Mouse (Mus musculus) left cerebral cortex, adult 18-20 months (tissue): Measurements from ENCODE around the gene Rnpep. TPM values are rescaled to one million over a fixed set of nuclear protein-coding genes. Genes with fewer than 3 reads are reported as not detected.

ENCODE experiments used
- DNase-seq, 2 experiments: peaks; one replicate each; pipeline ENCODE4 v3.0.0; 2021 to 2022; ENCODE audit warnings: low spot score in 2 of 2, mixed read lengths in 1 of 2
- long read RNA-seq, 2 experiments: library from polyadenylated mRNA; stranded (forward); transcript quantifications; one replicate each; pipeline ENCODE4 v2.0.0; 2021
- total RNA-seq, 2 experiments: library from RNA; stranded (reverse); gene quantifications; 2 replicates each; pipeline ENCODE4 v1.2.3; 2021

Rnpep gene
- 10 to 100 TPM; 46.9 to 54.7 TPM for total RNA-seq
- long read RNA-seq, experiment 1, transcript Rnpep-202 (11 exons, 2,288 nt): major isoform, 52 of 67 reads
- long read RNA-seq, experiment 1, partial matches to known transcripts: 6 of 67 reads
- long read RNA-seq, experiment 1, other reads (novel, unspliced or antisense): 6 of 67 reads
- long read RNA-seq, experiment 2, transcript Rnpep-202 (11 exons, 2,288 nt): major isoform, 36 of 45 reads
- long read RNA-seq, experiment 2, partial matches to known transcripts: 7 of 45 reads
- long read RNA-seq, experiment 2, other reads (novel, unspliced or antisense): 1 of 45 reads

- DNase-seq: peak; percentile 56 to 79
Observed at GRCm38 (mm10) chr1:135283826-135284291, at the start of gene Rnpep. Gene Rnpep (minus strand): TSS chr1:135284084.

- DNase-seq: no peak
Observed at GRCm38 (mm10) chr1:135330578-135330977, 46.7 kb upstream of the Rnpep start.

- DNase-seq: peak in 1 of 2 experiments; percentile 10
Observed at GRCm38 (mm10) chr1:135328368-135328767, 44.5 kb upstream of the Rnpep start.

GRCm38 (mm10) chr1:135325934-135326333 lies 42.0 kb upstream of the Rnpep start:
- no peak for DNase-seq

GRCm38 (mm10) chr1:135324571-135324970 lies 40.7 kb upstream of the Rnpep start, which contains the start of gene Lmod1:
Gene Lmod1 (plus strand): TSS chr1:135324807.
- DNase-seq: peak in 1 of 2 experiments; percentile 15

GRCm38 (mm10) chr1:135323367-135323901 lies 39.5 kb upstream of the Rnpep start:
- no peak for DNase-seq

GRCm38 (mm10) chr1:135313284-135314031 lies 29.6 kb upstream of the Rnpep start, which contains the start of gene Timm17a:
Gene Timm17a (minus strand): TSS chr1:135313778.
- peak; percentile 93 to 96 for DNase-seq

GRCm38 (mm10) chr1:135312201-135312600 lies 28.3 kb upstream of the Rnpep start:
- no peak for DNase-seq

GRCm38 (mm10) chr1:135311356-135311755 lies 27.5 kb upstream of the Rnpep start:
- DNase-seq: no peak

- DNase-seq: no peak
Observed at GRCm38 (mm10) chr1:135290908-135291307, 7.0 kb upstream of the Rnpep start.

- no peak for DNase-seq
Observed at GRCm38 (mm10) chr1:135286311-135286710, 2.4 kb upstream of the Rnpep start.

- DNase-seq: peak; percentile 15 to 38
Observed at GRCm38 (mm10) chr1:135283287-135283825, 528 bp downstream of the Rnpep start.

- DNase-seq: no peak
Observed at GRCm38 (mm10) chr1:135282536-135283286, 1.2 kb downstream of the Rnpep start.

- no peak for DNase-seq
Observed at GRCm38 (mm10) chr1:135281841-135282240, 2.0 kb downstream of the Rnpep start.

GRCm38 (mm10) chr1:135280646-135281045 lies 3.2 kb downstream of the Rnpep start:
- peak; percentile 52 to 53 for DNase-seq

- DNase-seq: no peak
Observed at GRCm38 (mm10) chr1:135271371-135271770, 12.5 kb downstream of the Rnpep start.

- no peak for DNase-seq
Observed at GRCm38 (mm10) chr1:135267663-135268446, 16.0 kb downstream of the Rnpep start.

- DNase-seq: no peak
Observed at GRCm38 (mm10) chr1:135265834-135266233, 18.1 kb downstream of the Rnpep start.

- DNase-seq: no peak
Observed at GRCm38 (mm10) chr1:135263316-135263715, 20.6 kb downstream of the Rnpep start.

- DNase-seq: no peak
Observed at GRCm38 (mm10) chr1:135262329-135262728, 21.6 kb downstream of the Rnpep start.
